Mouse (Mus musculus) MEL (cell line): ENCODE results near the gene Gm20431.

Experiments
- CTCF ChIP-seq, 3 experiments: IDR thresholded peaks in 2 of 3; conservative IDR thresholded peaks in 1 of 3; 2 replicates each; pipeline ENCODE4 v1.5.1; 2011 to 2012; ENCODE audit warnings: low read length in 3 of 3, low read depth in 2 of 3, mild to moderate bottlenecking in 2 of 3, improper control_type of control experiment in 1 of 3, inconsistent platforms in 1 of 3, mixed read lengths in 1 of 3, moderate library complexity in 1 of 3; ENCODE audit not compliant: control insufficient read depth in 1 of 3, insufficient read depth in 1 of 3, poor library complexity in 1 of 3, severe bottlenecking in 1 of 3
- HCFC1 ChIP-seq: IDR thresholded peaks from 2 replicates; pipeline ENCODE4 v1.6.1; 2012; ENCODE audit warnings: low read depth, mild to moderate bottlenecking, inconsistent platforms, low read length, improper control_type of control experiment, moderate library complexity
- NRF1 ChIP-seq: IDR thresholded peaks from 2 replicates; pipeline ENCODE4 v1.6.1; 2014; ENCODE audit warnings: low read depth, mild to moderate bottlenecking, inconsistent platforms, low read length, improper control_type of control experiment, moderate library complexity; ENCODE audit not compliant: poor library complexity, insufficient read depth, severe bottlenecking
- POLR2A ChIP-seq, 2 experiments: IDR thresholded peaks; 2 replicates each; pipeline ENCODE4 v1.6.1; 2011 to 2012; ENCODE audit warnings: low read length in 2 of 2, mild to moderate bottlenecking in 2 of 2, control low read depth in 1 of 2, improper control_type of control experiment in 1 of 2, low read depth in 1 of 2, moderate library complexity in 1 of 2; ENCODE audit not compliant: control insufficient read depth in 1 of 2, insufficient read depth in 1 of 2, poor library complexity in 1 of 2
- POLR2AphosphoS2 ChIP-seq: IDR thresholded peaks from 2 replicates; pipeline ENCODE4 v1.6.1; 2011; ENCODE audit warnings: low read length, improper control_type of control experiment
- TCF12 ChIP-seq: IDR thresholded peaks from 2 replicates; pipeline ENCODE4 v1.6.1; 2014; ENCODE audit warnings: low read depth, mild to moderate bottlenecking, inconsistent platforms, low read length, improper control_type of control experiment, moderate library complexity
- USF1 ChIP-seq: IDR thresholded peaks from 2 replicates; pipeline ENCODE4 v1.6.1; 2014; ENCODE audit warnings: low read depth, mild to moderate bottlenecking, inconsistent platforms, low read length, improper control_type of control experiment, moderate library complexity

DNA sequence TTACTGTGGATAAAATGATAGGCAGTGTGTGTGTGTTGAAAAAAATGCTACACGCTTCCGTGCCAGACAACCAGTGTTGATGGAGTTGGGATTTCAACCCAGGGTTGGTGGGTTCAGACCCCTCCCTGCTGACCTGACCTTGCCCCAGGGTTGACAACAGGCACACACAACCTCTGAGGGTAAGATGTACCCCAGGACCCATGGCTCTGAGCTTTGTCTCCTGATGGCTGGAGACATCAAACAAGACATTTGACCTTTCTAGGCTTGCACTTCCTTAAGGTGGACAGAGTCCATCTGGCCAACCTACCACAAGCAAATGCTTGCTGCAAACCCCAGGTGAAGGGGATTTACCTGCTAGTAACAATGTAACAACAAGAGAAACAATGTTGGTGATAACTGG, 32.2 kb upstream of the Gm20431 start:
- TF ChIP-seq POLR2A (IDR thresholded peaks at IDR 0.05; ENCODE audit: control insufficient read depth in 1 of 2, insufficient read depth in 1 of 2, low read depth in 1 of 2, low read length in 2 of 2, poor library complexity in 1 of 2) (no peak), CTCF (IDR thresholded peaks at IDR 0.05 in 2 of 3, conservative IDR thresholded peaks at IDR 0.05 in 1 of 3; ENCODE audit: control insufficient read depth in 1 of 3, insufficient read depth in 1 of 3, low read depth in 2 of 3, low read length in 3 of 3, poor library complexity in 1 of 3, severe bottlenecking in 1 of 3) (no peak), HCFC1 (no peak), POLR2AphosphoS2 (no peak), TCF12 (no peak), USF1 (no peak), NRF1 (no peak)
